27 mouse cellular contexts compared by ENCODE assay signal in the genomic region with DNA sequence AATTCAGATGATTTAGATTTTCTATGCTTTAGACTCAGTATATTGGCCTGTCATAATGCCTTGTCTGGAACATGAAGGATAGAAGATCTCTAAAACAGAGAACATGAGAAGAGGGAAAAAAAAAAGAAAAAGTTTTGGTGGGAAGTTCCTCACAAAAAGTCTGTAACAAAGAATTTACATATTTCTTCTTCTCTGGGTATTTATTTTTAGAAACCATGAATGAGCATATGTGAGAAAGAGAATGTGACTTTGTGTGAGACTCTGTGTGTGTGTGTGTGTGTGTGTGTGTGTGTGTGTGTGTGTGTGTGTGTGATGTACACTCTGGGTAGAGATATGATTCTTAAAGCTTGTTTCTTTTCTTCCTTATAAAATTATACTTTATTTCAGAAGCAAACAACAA.
"Had no signal": no experiment of that assay in that cellular context is flagged by ENCODE, and none has a peak within 500 bp of the region (broad histone marks: within the 10 kb centered on the region; RNA-seq: fewer than 3 reads in every experiment).

No protein-coding gene starts in this region.

- H3K27ac ChIP-seq: embryonic facial prominence, embryonic 10.5 days; embryonic facial prominence, embryonic 12.5 days; embryonic facial prominence, embryonic 13.5 days; embryonic facial prominence, embryonic 15.5 days; forebrain, embryonic 10.5 days; forebrain, embryonic 12.5 days; forebrain, embryonic 13.5 days; forebrain, embryonic 15.5 days; gastrocnemius, adult 2 months; heart, adult 2 months had no signal

- H3K4me1 ChIP-seq: embryonic facial prominence, embryonic 10.5 days; embryonic facial prominence, embryonic 12.5 days; embryonic facial prominence, embryonic 13.5 days; embryonic facial prominence, embryonic 15.5 days; forebrain, embryonic 10.5 days; forebrain, embryonic 12.5 days; forebrain, embryonic 13.5 days; forebrain, embryonic 15.5 days had no signal

- ATAC-seq: forebrain, embryonic 13.5 days; forebrain, embryonic 14.5 days; forebrain, embryonic 15.5 days; forebrain, embryonic 16.5 days; forebrain, postnatal 0 days had no signal

- H3K4me2 ChIP-seq: embryonic facial prominence, embryonic 12.5 days; embryonic facial prominence, embryonic 13.5 days; embryonic facial prominence, embryonic 15.5 days; forebrain, embryonic 12.5 days; forebrain, embryonic 13.5 days; forebrain, embryonic 15.5 days had no signal

- H3K9me3 ChIP-seq: embryonic facial prominence, embryonic 10.5 days; embryonic facial prominence, embryonic 12.5 days; embryonic facial prominence, embryonic 13.5 days; embryonic facial prominence, embryonic 15.5 days; forebrain, embryonic 10.5 days; forebrain, embryonic 12.5 days; forebrain, embryonic 13.5 days; forebrain, embryonic 15.5 days had no signal

- H3K27me3 ChIP-seq: embryonic facial prominence, embryonic 12.5 days; embryonic facial prominence, embryonic 13.5 days; embryonic facial prominence, embryonic 15.5 days; forebrain, embryonic 12.5 days; forebrain, embryonic 13.5 days; forebrain, embryonic 15.5 days had no signal

- H3K36me3 ChIP-seq: embryonic facial prominence, embryonic 10.5 days; embryonic facial prominence, embryonic 12.5 days; embryonic facial prominence, embryonic 13.5 days; embryonic facial prominence, embryonic 15.5 days; forebrain, embryonic 10.5 days; forebrain, embryonic 12.5 days; forebrain, embryonic 15.5 days had no signal

- H3K9ac ChIP-seq: embryonic facial prominence, embryonic 12.5 days; embryonic facial prominence, embryonic 13.5 days; embryonic facial prominence, embryonic 15.5 days; forebrain, embryonic 12.5 days; forebrain, embryonic 13.5 days; forebrain, embryonic 15.5 days; forebrain, postnatal 0 days had no signal

- H3K4me3 ChIP-seq: embryonic facial prominence, embryonic 10.5 days; embryonic facial prominence, embryonic 12.5 days; embryonic facial prominence, embryonic 13.5 days; embryonic facial prominence, embryonic 15.5 days; erythroblast, embryonic 14.5 days; forebrain, embryonic 10.5 days; forebrain, embryonic 12.5 days; forebrain, embryonic 13.5 days; forebrain, embryonic 15.5 days; gastrocnemius, adult 2 months; heart, adult 2 months had no signal

- DNase-seq: cerebellum, adult 9-10 months; cerebellum, adult 9-11 months; cerebellum, postnatal 10 days; cerebellum, postnatal 14 days; cerebellum, postnatal 25 days; cerebellum, postnatal 36 days; embryo, embryonic 11 days; forebrain, postnatal 0 days; gastrocnemius, adult 2 months; gastrocnemius, postnatal 10 days; gastrocnemius, postnatal 14 days; gastrocnemius, postnatal 25 days; gastrocnemius, postnatal 36 days; heart, adult 11 months; heart, adult 18-20 months; heart, adult 2 months had no signal
